Mouse (Mus musculus) urinary bladder, postnatal 10 days (tissue): Measurements from ENCODE around the gene B4galnt2.

Source experiments
- DNase-seq: peaks from one replicate; pipeline ENCODE4 v3.0.0; 2022; ENCODE audit warnings: low spot score

The B4galnt2 gene

DNA sequence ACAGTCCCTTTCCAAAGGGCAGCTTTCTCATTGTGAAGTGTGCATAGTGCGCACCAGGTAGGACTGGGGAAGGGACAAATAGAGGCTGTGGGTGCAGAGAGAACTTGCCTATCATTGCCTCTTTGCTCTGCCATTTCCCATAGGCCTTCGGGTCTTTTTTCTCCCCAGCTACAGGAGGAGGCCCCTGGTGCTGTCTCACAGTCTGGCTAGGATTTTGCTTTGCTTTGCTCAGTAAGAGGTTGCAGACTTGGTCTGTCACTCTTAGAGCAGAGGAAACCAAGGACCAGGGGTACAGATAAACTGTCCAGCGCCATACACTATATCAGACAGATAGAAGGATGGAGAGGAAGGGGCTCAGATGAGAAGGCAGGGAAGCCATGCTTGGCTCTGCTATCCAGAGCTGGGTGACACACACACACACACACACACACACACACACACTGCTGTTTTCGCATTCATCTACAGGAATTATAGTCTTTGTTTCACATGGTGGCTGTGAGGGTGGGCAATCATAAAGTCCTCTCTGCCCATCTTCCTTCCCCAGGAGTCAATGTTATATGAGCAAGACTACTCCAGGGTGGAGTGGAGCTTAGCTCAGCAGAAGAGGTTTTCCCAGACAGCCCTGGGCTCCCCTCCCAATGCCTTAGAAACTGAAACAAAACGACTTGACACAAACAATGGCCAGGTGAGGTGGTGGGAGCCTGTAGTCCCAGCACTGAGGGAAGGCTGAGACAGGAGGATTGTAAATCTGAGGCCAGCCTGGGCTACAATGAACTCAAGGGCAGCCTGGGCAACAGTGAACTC, 73.8 kb downstream of the B4galnt2 start:
- DNase-seq, result no peak

- no peak for DNase-seq
Measured at GRCm38 (mm10) chr11:95838999-95839868, 75.5 kb downstream of the B4galnt2 start.

- DNase-seq, result no peak
Measured at GRCm38 (mm10) chr11:95838598-95838997, 76.1 kb downstream of the B4galnt2 start.

GRCm38 (mm10) chr11:95837059-95837458, 77.6 kb downstream of the B4galnt2 start, which contains the start of gene Gngt2:
Gene Gngt2 (plus strand): TSS chr11:95837216.
- no peak for DNase-seq

- no peak for DNase-seq
Measured at GRCm38 (mm10) chr11:95836433-95836832, 78.3 kb downstream of the B4galnt2 start.

DNA sequence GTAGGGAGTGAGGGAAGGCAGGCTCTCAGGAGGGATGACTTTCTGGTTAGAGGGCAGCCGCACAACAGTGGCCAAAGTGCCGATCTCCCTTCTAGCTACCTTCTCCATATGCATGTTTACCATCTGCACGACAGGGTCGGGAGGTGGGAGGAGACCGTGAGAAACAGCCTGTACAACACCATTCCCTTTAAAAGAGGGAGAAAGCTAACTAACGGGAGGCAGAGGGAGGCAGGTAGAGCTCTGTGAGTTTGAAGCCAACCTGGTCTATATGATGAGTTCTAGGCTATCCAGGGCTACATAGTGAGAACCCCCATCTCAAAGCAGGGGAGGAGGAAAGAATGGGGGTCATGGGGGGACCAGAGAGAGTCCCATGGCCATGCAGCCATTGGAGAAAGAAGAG, 78.9 kb downstream of the B4galnt2 start:
- DNase-seq, result no peak

- DNase-seq, result no peak
Measured at GRCm38 (mm10) chr11:95834742-95835710, 79.7 kb downstream of the B4galnt2 start.

DNA sequence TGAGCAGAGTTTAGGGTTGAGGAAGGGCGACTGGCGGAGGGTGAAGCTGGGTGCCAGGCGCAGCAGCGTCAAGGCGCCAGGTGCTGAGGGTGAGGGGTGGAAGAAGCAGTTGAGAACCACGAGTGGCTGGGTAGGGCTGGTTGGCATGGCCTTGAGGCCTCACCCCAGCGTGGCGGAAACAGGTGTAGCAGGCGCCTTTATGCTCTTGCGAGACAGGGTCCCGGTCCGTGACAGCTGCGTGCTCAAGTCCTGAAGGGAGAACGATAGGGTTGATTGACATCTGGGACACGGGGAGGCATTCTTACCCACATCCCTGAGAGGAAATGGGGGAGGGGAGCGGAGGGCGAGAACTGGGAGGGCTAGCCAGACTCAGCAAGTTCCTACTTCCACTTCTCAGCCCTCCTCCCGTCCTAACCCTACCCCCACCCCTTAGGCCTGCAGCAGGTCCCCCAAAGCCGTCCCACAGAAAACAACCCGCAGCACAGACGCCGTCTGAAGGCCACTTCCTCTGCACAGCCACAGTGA, 80.5 kb downstream of the B4galnt2 start:
- DNase-seq, result no peak

GRCm38 (mm10) chr11:95833631-95834142, 81.0 kb downstream of the B4galnt2 start:
- DNase-seq, result no peak

DNA sequence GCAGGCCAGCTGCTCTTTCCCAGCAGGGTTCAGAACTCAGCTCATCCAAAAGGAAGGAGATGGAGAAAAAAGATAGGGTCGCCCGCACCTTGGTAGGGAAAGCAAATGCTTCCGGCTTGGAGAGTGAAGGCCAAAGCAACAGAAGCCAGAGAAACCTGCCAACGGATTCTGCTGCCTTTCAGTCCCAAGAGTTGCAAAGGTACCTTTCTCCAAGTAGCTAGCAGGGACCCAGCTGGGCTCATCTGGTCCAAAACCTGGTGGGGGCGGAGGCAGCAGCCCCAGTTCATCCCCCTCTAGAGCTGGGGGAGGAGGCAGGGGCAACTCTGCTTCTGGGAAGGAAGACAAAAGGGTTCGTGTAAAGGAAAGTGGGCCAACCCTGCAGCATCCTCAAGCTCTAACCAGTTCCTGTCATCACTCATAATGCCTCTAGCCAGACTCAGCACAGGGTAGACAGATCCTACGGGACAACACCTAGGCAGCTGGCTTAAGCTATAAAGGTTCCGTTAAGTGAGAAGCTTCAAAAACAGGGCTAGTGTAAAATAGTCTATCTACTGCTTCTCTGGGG, 81.6 kb downstream of the B4galnt2 start:
- no peak for DNase-seq

- DNase-seq, result no peak
Measured at GRCm38 (mm10) chr11:95832129-95833005, 82.3 kb downstream of the B4galnt2 start.

GRCm38 (mm10) chr11:95831641-95832040, 83.0 kb downstream of the B4galnt2 start:
- no peak for DNase-seq

DNA sequence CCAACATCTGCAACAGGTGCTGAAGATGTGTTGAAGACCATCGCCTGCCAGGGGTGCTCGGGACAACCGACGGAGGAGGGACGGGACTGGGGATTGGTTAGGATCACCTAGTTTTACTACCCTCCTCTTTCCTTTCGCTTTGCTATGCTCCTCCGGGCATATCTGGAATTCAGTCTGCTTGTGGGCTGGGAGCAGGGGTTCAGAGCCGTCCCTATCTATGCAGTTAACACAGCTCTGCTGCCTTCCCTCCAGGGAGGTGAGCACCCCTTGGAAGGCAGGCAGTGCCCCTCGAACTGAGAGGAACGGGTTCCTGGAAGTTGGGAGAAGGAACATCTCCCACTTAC, 83.4 kb downstream of the B4galnt2 start:
- DNase-seq, result no peak

DNA sequence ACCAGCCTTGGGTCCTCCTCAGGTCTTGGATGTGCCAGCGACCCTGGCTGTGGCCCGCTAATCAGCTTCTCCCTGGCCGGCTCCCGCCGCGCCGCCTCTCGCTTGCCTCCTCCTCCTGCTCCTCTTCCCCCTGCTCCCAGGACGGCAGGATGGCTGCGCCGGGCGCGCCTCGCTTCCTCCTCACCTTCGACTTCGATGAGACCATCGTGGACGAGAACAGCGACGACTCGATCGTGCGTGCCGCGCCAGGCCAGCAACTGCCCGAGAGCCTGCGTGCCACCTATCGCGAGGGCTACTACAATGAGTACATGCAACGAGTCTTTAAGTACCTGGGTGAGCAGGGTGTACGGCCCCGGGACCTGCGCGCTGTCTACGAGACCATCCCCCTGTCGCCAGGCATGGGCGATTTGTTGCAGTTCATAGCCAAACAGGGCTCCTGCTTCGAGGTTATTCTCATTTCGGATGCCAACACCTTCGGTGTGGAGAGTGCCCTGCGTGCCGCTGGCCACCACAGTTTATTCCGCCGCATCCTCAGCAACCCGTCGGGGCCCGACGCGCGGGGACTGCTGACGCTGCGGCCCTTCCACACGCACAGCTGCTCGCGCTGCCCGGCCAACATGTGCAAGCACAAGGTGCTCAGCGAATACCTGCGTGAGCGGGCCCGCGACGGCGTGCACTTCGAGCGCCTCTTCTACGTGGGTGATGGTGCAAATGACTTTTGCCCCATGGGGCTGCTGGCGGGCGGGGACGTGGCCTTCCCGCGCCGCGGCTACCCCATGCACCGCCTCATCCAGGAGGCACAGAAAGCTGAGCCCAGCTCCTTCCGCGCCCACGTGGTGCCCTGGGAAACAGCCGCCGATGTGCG, 84.0 kb downstream of the B4galnt2 start:
- no peak for DNase-seq

DNA sequence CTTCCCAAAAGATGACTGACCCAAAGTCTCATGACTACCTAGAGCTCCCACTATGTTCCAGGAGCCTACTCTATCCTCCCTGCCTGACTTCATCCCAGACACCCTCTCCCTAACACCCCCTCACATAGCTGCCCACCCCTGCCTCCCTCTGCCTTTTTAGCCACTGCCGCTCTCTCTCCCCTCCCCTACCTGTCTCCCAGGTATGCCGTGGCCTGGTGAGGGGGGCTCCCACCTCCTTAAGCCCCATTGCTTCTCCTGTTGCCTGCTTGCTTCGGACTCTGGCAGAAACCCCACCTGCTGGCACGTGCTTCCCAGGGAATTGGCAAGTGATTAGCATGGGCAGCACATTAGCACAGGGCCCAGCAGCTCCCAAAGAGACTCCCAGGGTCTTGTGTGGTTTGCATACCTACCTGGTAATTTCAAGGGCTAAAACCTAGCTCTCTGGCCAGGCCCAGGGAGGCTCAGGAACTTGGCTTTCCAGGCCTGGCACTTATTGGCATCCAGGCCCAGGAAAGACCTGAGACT, 85.1 kb downstream of the B4galnt2 start:
- DNase-seq, result no peak

GRCm38 (mm10) chr11:95828181-95828964, 86.3 kb downstream of the B4galnt2 start:
- DNase-seq, result no peak

- no peak for DNase-seq
Measured at GRCm38 (mm10) chr11:95827464-95828085, 87.1 kb downstream of the B4galnt2 start.

DNA sequence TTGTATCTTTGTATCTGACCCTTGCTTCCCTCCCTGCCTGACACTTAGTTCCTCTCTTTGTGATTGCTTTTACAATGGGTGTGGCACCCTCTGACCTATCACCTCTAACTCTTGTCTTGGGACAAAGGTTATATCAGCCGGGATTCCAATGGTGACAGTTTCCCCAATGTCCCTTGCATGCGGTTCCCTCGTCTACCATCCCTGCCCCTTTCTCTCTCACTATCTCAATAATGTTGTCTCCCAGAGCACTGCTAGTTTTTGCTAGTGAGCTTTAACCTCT, 87.6 kb downstream of the B4galnt2 start:
- DNase-seq, result no peak
